Mouse (Mus musculus) spleen, postnatal 14 days (tissue): ENCODE data around the gene Msrb2.
A peak's percentile ranks its signal among the peaks of the same experiment; 100 is the strongest.

Experiments used
- DNase-seq, 2 experiments: peaks; one replicate each; pipeline ENCODE4 v3.0.0; 2021 to 2022; ENCODE audit warnings: low spot score in 2 of 2

The Msrb2 gene

DNA sequence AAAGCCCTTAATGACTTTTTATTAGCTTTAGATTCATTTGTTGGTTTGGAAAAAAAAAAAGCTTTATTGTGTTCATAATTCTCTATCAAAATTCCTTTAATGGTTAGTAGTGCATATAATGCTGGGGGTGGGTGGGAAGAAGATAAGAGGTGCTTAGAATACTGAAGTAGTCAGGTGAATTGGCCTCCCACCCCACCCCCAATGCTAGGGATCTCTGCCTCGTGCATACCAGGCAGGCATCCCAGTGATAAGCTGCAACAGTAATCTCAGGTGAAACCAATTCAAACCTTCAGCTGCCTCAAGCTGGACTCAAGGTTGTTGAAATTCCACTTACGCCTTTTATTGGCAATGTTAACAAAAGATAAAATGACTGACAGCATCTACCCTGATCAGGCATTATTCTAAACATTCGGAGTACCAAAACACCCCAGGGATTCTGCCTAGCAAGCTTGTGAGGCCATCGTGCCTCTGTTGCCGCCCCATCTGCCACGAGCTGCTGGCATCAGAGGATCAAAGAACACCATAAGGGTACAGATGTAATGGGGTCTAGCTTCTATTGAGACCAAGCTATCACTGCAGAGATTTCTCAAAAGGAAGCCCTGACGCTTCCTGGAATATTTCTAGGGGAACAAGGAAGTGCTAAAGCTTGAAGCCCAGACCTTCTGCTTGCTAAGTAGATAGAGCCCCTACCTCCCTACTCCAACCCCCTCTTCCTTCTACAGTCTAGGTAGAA is 19.3 kb downstream of the Msrb2 start:
- DNase-seq, result no peak

DNA sequence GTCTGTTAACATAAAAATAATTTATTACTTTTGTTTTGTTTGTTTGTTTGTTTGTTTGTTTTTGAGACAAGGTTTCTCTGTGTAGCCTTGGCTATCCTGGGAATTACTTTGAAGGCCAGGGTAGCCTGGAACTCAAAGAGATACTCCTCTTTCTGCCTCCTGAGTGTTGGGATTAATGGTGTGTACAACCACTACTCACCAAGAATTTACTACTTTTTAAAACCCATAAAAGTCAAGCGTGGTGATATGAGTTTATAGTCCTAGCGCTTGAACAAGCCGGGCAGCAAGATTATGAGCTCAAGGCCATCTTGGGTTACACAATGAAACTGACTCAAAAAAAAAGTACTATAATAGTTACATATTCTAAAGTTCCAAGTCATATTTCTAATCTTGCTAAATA is 20.4 kb downstream of the Msrb2 start:
- DNase-seq, result no peak

DNA sequence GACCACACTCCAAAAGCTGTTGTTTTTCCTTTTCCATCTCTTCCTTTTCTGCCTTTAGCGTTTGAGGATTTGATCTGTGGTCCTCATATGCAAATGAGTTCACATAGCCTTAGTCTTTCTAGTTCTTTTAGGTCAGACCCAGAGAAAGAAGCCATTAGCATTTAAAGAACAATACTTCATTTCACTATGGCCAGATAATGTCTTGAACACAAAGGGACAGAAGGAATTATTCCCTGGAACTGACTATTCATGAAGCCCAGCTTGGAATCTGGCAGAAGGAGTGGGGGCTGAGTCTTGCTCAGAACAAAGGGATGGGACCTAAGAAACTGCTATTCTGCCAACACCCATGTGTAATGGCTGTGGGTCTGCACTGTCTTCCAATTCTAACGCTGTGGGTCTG is 21.6 kb downstream of the Msrb2 start:
- no peak for DNase-seq

DNA sequence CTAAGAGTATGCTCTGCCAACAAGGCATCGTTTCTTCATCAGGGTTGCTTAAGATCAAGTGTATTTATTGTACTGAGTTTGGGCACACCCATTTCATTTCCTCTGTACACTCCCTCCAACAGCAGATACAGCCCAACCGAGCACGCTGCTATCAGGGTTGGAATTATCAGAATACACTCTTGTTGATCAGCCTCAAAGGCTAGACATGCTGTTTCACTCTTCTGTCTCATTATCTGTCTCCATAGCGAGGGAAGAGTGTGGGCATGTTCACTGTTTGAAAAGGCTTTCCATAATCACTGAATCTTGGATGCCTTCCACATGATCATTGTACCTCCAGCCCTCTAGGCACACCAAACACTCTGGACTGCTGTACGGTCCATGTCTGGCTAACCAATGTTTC is 34.2 kb downstream of the Msrb2 start:
- DNase-seq, result no peak

DNA sequence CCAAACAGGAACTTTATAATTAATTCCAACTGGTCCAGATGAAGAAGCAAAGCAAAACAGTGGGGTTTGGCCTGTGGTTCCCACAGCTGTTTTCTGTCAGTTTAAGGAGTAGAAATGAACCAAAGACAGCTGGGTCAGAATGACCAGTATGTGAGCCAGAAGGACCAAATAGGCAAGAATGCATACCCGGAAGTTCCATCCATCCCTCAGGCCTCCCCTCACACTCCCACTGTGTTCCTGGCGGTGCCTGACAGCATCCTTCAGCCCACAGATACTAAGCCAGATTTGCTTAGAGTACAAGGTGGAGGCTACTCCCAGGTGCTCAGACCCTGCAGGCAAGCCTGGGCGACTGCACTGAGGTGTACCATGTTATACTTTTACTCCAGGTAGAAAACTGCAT is 35.3 kb downstream of the Msrb2 start:
- no peak for DNase-seq

DNA sequence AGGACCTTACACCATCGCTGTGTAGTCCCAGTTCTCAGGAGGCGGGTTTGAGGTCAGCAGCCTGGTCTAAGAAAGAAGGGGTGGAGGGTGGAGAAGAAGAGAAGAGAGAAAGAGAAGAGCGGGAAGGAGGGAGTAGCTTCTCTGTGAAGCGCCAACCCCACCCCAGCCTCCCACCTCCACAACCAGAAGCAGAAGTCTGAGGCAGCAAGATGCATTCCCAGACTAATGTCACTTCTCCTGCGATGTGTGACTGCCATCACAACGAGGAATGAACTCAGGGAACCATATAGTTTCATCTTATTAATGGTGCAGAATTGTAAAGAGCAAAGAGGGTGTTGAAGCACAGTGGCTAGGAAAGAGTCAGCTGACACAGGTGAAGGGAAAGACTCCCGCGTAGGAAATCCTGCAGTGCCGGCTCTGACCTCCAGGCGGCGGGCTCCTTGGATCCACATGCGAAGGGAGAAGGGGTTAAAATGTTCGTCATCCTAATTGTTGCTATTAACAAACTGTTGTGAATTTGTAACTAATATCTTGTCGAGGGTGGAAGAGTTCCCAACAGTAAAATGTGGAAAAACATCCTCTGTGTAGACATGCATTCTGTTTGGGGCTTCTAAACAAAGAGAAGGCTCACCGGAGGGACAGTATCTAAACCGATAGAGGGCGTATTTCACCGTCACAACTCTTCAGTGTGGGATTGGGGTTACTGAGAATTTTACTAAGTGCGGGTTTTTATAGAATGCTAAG is 43.2 kb downstream of the Msrb2 start:
- peak in 1 of 2 experiments; percentile 51 for DNase-seq

DNA sequence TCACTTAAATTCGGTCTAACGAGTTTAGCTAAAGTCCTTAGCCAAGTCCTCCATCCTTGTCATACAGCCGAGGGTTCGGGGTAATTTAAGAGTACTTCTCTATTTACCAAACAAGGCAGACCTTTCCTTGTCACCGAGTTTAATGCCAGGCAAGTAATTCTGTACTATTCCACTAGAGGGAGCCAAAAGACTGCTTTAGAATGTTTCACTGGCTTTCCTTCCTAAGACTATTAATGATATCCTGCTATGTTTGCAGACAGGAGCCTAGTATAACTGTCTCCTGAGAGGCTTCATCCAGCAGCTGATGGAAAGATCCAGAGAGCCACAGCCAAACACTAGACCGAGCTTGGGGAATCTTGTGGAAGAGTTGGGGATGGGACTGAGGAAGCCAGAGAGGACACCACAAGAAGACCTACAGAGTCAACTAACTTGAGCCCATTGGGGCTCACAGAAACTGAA is 43.9 kb downstream of the Msrb2 start:
- no peak for DNase-seq

DNA sequence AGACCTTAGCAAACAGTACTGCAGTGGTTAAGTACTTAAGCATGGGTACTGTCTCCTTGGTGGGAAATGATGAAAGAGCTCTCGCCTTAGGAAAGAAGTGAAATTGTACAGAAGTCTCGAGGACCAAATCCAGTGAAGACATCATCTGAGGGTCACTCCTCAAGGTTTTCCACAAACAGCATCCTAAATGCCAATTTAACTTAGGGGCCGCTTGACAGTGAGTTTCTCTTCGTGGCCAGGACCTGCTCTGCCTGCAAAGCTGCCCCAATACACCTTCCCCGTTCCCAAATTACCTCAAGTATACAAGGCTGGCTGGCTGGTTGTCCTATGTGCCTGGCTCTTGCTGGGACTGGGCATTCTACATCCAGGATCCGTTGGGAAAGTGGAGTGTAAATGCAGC is 44.8 kb downstream of the Msrb2 start:
- DNase-seq, result no peak

DNA sequence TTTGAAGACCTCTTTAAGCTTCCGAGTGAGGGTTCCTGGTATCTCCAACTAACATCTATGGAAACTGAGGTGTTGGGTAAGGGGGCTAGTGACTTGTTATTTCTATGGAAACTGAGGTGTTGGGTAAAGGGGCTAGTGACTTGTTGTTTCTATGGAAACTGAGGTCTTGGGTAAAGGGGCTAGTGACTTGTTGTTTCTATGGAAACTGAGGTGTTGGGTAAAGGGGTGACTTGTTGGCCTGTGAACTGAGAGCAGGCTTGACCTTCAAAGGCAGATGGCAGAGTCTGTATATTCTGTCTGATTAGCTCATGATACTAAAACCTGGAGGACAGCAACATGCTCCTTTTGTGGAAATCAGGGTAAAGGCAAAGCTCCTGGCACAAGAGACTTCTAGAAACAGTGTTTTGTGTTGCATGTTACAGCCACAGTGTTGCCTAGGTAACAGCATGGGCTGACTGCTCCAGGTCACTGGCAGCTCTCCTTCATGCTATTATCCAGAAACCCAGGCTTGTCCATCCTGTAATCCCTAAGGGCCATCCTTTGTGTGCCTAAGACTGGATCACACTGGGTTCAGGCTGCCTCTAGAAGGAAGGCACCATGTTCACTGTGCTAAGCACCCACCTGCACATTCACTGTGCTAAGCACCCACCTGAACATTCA is 48.6 kb downstream of the Msrb2 start:
- DNase-seq, result no peak

DNA sequence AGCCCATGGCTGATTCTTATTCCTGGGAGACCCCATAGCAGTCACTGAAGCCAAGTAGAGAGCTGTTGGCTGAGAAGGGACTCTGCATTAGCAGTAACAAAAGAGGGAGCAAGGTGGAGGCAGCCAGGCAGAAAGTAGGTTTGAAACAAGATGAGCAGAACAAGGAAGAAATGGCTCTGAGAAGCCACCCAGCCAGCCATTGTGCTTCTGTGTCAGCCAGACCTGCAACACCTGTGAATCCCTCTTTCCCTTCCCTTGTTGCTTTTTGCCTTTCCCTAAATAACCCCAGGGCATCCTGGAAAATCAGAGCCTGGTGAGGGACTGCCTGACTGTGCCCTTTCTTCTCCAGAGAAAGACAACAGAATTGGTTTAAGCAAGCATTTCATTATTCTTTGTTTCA is 51.0 kb downstream of the Msrb2 start:
- no peak for DNase-seq

DNA sequence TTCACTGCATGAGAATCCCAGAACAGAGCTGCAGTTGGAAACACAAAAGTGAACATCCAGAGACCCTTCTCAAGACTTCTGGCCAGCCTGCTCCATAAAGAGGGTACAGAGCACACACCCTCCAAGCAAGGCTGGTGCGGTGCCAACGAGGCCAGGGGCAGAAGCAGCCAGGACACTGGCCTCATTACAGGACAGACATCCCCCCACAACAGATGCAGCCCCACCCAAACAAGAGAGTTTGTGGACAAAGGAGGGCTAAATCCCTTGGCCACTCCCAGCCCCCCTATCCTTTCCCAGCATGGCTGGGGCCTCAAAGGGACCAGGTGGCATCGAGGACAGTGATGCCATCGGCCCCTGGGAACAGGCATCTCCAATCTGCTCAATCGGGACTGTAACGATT is 51.8 kb downstream of the Msrb2 start:
- no peak for DNase-seq

DNA sequence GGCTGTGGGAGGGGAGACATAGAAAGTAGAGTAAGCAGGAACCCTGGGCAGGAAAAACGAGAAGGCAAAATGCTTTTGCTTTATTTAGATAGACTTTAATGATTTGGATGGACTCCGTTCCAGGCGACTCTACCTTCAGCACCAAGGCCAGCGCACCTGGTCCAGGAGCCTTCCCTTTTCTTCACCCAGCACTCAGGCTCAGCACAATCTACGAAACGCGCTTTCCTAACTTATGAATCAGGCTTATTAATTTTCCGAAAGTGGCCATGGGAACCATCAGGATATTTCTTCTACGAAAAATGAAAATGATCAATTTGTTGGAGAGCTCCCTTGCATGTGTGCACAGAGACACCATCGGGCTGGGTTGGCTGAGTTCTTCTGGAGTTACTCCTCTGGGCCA is 57.8 kb downstream of the Msrb2 start:
- DNase-seq, result no peak

DNA sequence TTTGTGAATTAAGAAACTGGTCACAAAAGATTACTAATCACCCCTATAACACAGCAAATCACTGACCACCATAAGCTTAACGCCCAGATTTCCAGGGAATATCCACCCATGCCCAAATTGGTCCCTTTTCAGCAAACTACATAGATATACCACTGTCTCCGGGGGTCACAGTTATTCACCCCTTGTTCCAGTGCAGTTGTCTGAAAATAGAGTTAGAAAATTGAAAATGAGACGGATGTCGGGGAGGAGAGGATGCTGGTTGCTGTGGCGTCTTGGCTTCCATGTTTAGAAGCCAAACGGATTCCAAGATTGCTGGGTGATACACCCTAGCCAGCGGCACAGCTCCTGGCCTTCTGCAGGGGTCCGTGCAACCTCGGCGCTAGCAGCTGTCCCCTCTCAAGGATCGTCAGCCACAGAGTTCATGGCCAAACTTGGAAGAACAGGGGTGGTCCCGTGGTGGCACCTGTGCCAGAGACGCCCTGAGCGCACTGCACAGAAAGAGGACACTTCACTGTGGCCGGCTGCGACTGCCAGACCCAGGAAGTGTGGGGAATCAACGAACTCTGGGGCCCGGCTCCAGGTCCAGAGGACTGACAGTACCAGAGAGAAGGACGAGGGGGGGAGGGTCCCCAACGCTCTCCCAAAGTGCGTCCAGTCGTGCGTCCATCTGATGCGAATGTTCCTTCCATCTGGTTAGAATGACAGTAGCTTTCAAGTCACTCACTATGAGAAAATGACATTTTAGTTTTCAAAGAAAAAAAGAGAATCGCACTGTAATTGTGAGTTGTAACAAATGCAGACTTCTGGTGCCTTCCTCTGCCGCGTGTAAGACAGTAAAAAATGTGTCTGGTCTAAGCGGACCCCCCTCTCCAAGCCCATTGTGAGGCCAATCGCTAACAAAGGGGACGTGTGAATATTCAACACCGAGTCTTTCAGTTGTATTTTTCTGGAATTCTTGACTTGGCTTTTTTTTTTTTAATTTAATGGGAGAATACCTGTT is 58.8 kb downstream of the Msrb2 start:
- DNase-seq, result no peak

DNA sequence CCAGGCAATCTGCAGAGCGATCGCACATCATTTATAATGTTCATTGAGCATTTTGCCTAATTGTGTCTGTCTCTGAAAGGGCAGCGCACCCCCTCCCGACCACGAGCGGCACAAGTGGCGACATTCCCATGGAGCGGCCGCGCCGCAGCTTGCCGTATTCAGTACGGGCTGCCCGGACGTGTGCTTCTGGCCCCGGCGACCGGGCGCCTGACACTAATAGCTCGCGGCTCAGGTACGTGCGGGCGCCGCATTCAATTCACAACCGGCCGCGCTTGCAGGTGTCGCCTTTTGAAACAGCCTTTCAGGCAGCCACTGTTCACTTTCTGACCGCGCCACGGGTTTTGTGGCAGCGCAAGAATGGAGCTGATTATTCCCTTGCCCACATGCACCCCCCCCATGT is 59.5 kb downstream of the Msrb2 start:
- DNase-seq, result no peak

DNA sequence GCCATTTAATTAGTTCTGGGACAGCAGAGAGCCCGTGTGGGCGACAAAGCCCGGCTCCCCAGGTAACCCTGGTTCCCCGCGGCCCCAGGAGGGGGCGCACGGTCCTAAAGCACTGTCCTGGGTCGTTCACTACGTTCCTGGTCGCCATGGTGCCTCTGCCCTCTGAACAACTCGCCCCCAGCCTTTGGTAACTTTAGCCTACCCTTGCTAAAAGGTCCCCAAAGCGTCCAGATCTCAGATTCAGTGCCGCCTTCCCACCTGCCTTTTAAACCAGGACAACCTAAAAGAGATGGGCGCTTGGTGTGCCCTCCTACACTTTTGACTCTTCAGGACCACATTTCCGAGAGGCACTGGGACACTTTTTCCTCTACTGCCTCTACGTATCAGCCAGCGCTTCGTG is 59.9 kb downstream of the Msrb2 start:
- DNase-seq, result no peak

DNA sequence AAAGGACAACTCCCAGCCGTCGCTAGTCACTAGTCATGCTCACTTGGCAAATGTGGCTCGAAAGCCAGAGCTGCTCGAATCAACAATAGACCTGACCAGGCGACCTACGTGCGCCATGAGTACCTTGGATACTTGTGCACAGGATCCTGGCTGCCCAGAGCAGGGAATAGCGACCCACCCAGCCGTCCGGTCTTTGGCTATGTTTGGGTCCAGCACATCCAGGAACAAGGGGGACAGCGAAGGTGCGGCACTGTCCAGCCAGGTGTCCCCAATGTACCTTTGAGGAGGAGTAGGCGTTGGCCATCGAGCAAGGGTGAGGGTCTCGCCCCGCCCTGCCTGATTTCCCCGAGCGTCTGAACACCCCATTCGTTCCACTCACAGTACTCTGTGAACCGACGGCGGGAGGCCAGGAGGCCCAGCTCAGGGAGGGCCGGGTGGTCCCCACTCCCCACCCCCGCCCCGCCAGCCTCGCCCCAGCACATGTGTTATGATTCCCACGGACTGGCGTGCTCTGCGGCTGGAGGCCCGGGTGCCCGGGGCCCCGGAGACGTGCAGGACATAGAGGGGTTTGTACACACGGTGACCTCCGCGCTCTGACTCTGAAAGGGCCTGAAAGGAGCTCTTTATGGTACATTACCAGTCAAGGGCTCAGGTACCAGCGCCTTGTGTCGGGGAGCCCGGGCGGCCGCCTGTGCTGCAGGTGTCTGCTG is 60.5 kb downstream of the Msrb2 start:
- no peak for DNase-seq

DNA sequence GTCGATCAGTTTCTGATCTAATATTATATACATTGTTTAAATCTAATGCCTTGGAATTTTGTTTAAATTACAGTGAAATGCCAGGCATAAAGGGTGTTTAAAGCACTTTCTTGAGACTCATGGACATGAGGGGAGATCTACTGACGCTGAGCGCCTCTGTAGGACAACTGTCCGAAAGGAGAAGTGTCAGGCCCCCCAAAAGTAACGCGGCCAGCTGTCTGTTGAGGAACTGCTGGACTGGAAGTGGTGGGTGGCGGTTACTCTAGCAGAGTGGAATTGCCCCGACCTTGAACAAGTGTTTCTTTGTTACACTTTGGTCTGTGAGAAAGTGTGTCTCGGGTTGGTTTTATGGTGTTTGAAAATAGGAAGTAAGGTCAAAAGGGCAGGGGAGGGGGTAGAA is 73.1 kb downstream of the Msrb2 start:
- no peak for DNase-seq
